Mouse (Mus musculus) testis, adult 2 months (tissue): ENCODE measurements around the gene Tln2.

Source experiments
- CTCF ChIP-seq: fragments of 200-500 bp; IDR thresholded peaks from 2 replicates; pipeline ENCODE4 v1.5.1; 2012; ENCODE audit warnings: low read depth, mild to moderate bottlenecking, inconsistent platforms, low read length, moderate library complexity; ENCODE audit not compliant: control insufficient read depth, insufficient read depth, insufficient replicate concordance
- POLR2A ChIP-seq: fragments of 200-500 bp; IDR thresholded peaks from 2 replicates; pipeline ENCODE4 v1.6.1; 2012; ENCODE audit warnings: low read depth, mild to moderate bottlenecking, inconsistent platforms, low read length, moderate library complexity; ENCODE audit not compliant: control insufficient read depth

DNA sequence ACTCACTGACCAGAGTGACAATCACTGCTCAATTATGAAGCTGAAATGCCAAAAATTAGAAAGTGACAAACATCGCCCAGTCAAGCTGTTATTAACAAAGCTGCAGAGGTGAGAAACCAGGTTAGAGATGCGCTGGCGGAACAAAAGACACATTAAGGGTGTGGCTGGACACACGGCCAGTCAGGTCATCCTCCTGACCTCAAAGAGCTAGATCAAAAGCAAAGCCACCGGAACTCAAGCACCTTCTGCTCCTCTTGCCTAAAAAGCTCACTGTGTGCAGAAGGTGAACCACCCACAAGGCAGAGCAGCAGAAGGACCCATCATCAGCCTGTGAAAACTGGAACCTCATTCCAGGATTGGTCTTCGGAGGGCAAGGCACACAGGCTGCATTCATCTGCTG lies 47.8 kb upstream of the Tln2 start:
- TF ChIP-seq POLR2A (no peak), CTCF (no peak)
